Comparison of ENCODE assay signal across 6 mouse cellular contexts in the genomic region with DNA sequence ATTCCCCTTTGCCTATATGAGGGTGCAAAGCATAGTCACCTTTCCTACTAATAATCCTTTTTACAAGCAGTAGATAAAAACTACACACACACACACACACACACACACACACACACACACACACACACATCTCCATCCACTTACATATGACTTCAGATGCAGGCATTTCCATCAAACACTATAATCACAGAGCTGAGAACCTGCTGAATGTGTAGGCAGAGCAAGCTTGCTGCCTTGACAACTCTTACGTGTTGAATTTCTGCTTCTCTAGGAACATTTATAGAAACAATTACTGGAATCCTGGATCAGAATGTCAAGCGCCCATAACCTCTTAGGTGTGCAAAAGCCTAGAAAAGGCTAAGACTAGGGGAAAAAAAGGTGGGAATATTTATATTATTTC.
"Had no signal": no experiment of that assay in that cellular context is flagged by ENCODE, and none has a peak within 500 bp of the region (broad histone marks: within the 10 kb centered on the region; RNA-seq: fewer than 3 reads in every experiment).

No protein-coding gene starts in this region.

- DNase-seq: kidney, adult 18-20 months; kidney, postnatal 10 days; kidney, postnatal 4 days; lung, adult 18-20 months; midbrain, embryonic 14.5 days; thymus, postnatal 25 days had no signal
